18 mouse cellular contexts compared by ENCODE assay signal in genomic region chr17:78388101-78388847, GRCm38 (mm10). TPM values are rescaled to one million over a fixed set of nuclear protein-coding genes. Genes with fewer than 3 reads are reported as not detected.
DNase-seq lines count a peak whose midpoint lies in the region; ATAC-seq and TF ChIP-seq lines count a peak whose summit lies in the region.
"Had no signal": no experiment of that assay in that cellular context is flagged by ENCODE, and none has a peak within 500 bp of the region (broad histone marks: within the 10 kb centered on the region; RNA-seq: fewer than 3 reads in every experiment).

No protein-coding gene starts in this region.

- H3K4me1 ChIP-seq in kidney, adult 2 months (ENCODE audit: control insufficient read depth, insufficient read depth, low read length) = peaks cover 5% of the 10 kb centered on the region; the same call in 1 of the 2 replicates
- H3K4me1 ChIP-seq in small intestine, adult 2 months (ENCODE audit: control insufficient read depth, insufficient read depth, insufficient read length, low read length) = peaks cover 6% of the 10 kb centered on the region; the same call in 1 of the 2 replicates
- H3K4me1 ChIP-seq in midbrain, postnatal 0 days (ENCODE audit: insufficient read depth, low read length) = no peaks in the 10 kb centered on the region

- CTCF ChIA-PET in Patski (lab: Charles Lee) = interaction anchor here (2.3 kb wide), 1 partner anchor 13 kb away, joined by 12 read pairs; no protein-coding TSS in a partner anchor

- H3K4me3 ChIP-seq in kidney, adult 2 months (ENCODE audit: insufficient read depth, low read depth, low read length) = no peak overlapping the region
- H3K4me3 ChIP-seq in small intestine, adult 2 months (ENCODE audit: low read depth, low read length) = no peak overlapping the region
- H3K4me3 ChIP-seq in midbrain, postnatal 0 days (ENCODE audit: low read depth, low read length) = no peak overlapping the region

- H3K9ac ChIP-seq in midbrain, postnatal 0 days (replicated peaks; ENCODE audit: low read length, poor library complexity, severe bottlenecking) = no peak overlapping the region
- H3K9ac ChIP-seq: forebrain, postnatal 0 days had no signal

- H3K27ac ChIP-seq in kidney, adult 2 months (ENCODE audit: insufficient read depth, low read depth, low read length) = peak overlapping the region; percentile 18; the same call in 1 of the 2 replicates
- peak overlapping the region; percentile 28; the same call in 1 of the 2 replicates for H3K27ac ChIP-seq in small intestine, adult 2 months (ENCODE audit: insufficient read depth, low read depth, low read length)
- H3K27ac ChIP-seq in midbrain, postnatal 0 days (ENCODE audit: low read depth, low read length) = no peak overlapping the region

- no peaks in the 10 kb centered on the region for H3K27me3 ChIP-seq in kidney, adult 2 months (replicated peaks; ENCODE audit: control insufficient read depth, insufficient read depth, low read length)
- no peaks in the 10 kb centered on the region for H3K27me3 ChIP-seq in Patski
- H3K27me3 ChIP-seq in small intestine, adult 2 months (ENCODE audit: control insufficient read depth, insufficient read depth, low read length) = no peaks in the 10 kb centered on the region
- H3K27me3 ChIP-seq in midbrain, postnatal 0 days (ENCODE audit: insufficient read depth, low read length) = no peaks in the 10 kb centered on the region

- no peak overlapping the region for H3K4me2 ChIP-seq in midbrain, postnatal 0 days (ENCODE audit: low read depth, low read length, poor library complexity, severe bottlenecking)
- H3K4me2 ChIP-seq: heart, embryonic 11.5 days had no signal

- H3K9me3 ChIP-seq in midbrain, postnatal 0 days (ENCODE audit: low read length) = no peaks in the 10 kb centered on the region

- peak; percentile 72 for DNase-seq in kidney, adult 2 months
- DNase-seq in kidney, postnatal 10 days = no peak
- DNase-seq in Patski (ENCODE audit: low read depth, low spot score) = no peak
- peak; percentile 41 to 56 for DNase-seq in kidney, postnatal 36 days
- DNase-seq in right cerebral cortex, postnatal 10 days (ENCODE audit: low spot score in 2 of 2) = no peak
- DNase-seq in midbrain, postnatal 0 days (ENCODE audit: low spot score) = no peak
- no peak for DNase-seq in thymus, postnatal 36 days
- DNase-seq: B cell, adult 2 months; cerebellum, adult 11 months; cerebellum, postnatal 36 days; forebrain, postnatal 0 days; heart, postnatal 4 days; lung, adult 18-20 months; midbrain, embryonic 14.5 days; thymus, postnatal 14 days had no signal

- ATAC-seq in Patski = peak; percentile 52
- no peak for ATAC-seq in midbrain, postnatal 0 days (ENCODE audit: low FRiP score)
- ATAC-seq: forebrain, postnatal 0 days; inflammation-experienced regulatory T-cells, adult 6 months had no signal

- WGBS in kidney, adult 2 months = 67% methylated on average over 9 of the region's 9 CpGs
- WGBS in small intestine, adult 2 months = 37% methylated on average over 9 of the region's 9 CpGs
- WGBS in midbrain, postnatal 0 days = 86% methylated on average over 9 of the region's 9 CpGs

- no peaks in the 10 kb centered on the region for H3K36me3 ChIP-seq in kidney, adult 2 months (ENCODE audit: control insufficient read depth, insufficient read depth, low read length)
- peaks cover 26% of the 10 kb centered on the region for H3K36me3 ChIP-seq in small intestine, adult 2 months (ENCODE audit: control insufficient read depth, insufficient read depth, low read length)
- H3K36me3 ChIP-seq in midbrain, postnatal 0 days (ENCODE audit: insufficient read depth, low read length) = no peaks in the 10 kb centered on the region

- TF ChIP-seq POLR2A in kidney, adult 2 months (IDR thresholded peaks at IDR 0.05; ENCODE audit: low read depth, low read length) = no peak
- TF ChIP-seq POLR2A in small intestine, adult 2 months (IDR thresholded peaks at IDR 0.05; ENCODE audit: low read depth, low read length) = no peak

- POLR2A ChIA-PET in Patski (lab: Charles Lee) = no interaction called here

- in situ Hi-C loops in Patski (cut with MboI; ENCODE audit: low pct_unique_long_range_greater_than_20kb) = no loop called here

- no peak for TF ChIP-seq CTCF in kidney, adult 2 months (conservative IDR thresholded peaks at IDR 0.05; ENCODE audit: insufficient read depth, insufficient read length, low read depth, low read length)
- no peak for TF ChIP-seq CTCF in Patski (IDR thresholded peaks at IDR 0.05)
- TF ChIP-seq CTCF in small intestine, adult 2 months (IDR thresholded peaks at IDR 0.05; ENCODE audit: extremely low read depth, insufficient read length, insufficient replicate concordance, low read depth, low read length) = no peak
- TF ChIP-seq CTCF in midbrain, postnatal 0 days (IDR thresholded peaks at IDR 0.05) = no peak

RNA-seq across cellular contexts. Expression of gene Fez2, which starts 29.7 kb away (rescaled TPM):
- 37.1 and 42.9 TPM in 2 replicates for polyA plus RNA-seq in kidney, adult 2 months (2012; rRNA removed)
- 86.4 TPM for polyA plus RNA-seq in Patski (2021)
- 13.8 and 31.7 TPM in 2 replicates for polyA plus RNA-seq in small intestine, adult 2 months (2012; rRNA removed)
- total RNA-seq in midbrain, postnatal 0 days (2014; rRNA removed) = 46.2 and 51.6 TPM in 2 replicates
- polyA plus RNA-seq in midbrain, postnatal 0 days (2015; fragmentation: Nextera tagmentation; extraction: Ambion mirVana) = 60.4 and 66.5 TPM in 2 replicates

Comparison
In these comparisons a context has a peak if more than half of its experiments do, and no peak if none do; other contexts are left out.
1. DNase-seq: peak in kidney, adult 2 months (single experiment) and kidney, postnatal 36 days (2 of 2); none in kidney, postnatal 10 days (single experiment), Patski (single experiment), right cerebral cortex, postnatal 10 days (0 of 2), midbrain, postnatal 0 days (single experiment) and thymus, postnatal 36 days (0 of 2).